Mouse (Mus musculus): ENCODE results near the gene Slc38a3. TPM values are rescaled to one million over a fixed set of nuclear protein-coding genes. Genes with fewer than 3 reads are reported as not detected.

The Slc38a3 gene
- total and polyA plus RNA-seq, 2 experiments from 2014 or later: 37.6 to 94.5 TPM

DNA sequence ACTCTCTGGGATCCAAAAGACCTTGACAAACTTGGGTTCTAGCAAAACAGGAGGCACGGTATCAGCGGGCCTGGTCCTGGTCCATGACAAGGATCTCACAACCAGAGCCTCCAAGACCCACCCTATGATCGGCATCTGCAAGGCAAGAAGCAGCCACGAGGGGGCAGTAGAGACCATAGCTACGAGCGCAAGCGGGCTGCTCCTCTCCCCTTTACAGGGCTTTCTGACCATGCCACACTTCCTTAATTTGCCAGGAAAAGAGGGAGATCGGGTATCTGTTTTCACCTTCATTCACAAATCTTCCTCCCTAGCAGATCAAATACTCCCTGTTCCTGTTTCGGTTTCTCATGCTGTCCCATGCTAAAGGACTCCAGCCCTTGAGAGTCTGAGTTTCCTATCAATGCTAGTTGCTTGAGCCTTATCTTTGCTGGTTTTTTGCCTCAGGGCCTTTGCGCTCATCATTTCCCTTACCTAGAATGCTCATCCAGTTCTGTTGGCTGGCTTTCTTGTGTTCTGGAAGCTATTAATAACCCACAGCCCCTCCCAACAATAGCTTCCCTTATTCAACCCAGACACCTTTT lies 67.2 kb downstream of the Slc38a3 start:
- H3K9me3 ChIP-seq (ENCODE audit: low read length): no peaks in the 10 kb centered on the region
- no peak overlapping the region for H3K9ac ChIP-seq (replicated peaks; ENCODE audit: low read length, poor library complexity, severe bottlenecking)
- no peak overlapping the region for H3K4me3 ChIP-seq (ENCODE audit: low read depth, low read length)
- peak; percentile 99 for TF ChIP-seq CTCF (IDR thresholded peaks at IDR 0.05)
- H3K4me2 ChIP-seq (ENCODE audit: low read depth, low read length, poor library complexity, severe bottlenecking): no peak overlapping the region
- no peaks in the 10 kb centered on the region for H3K27me3 ChIP-seq (ENCODE audit: insufficient read depth, low read length)
- H3K27ac ChIP-seq (ENCODE audit: low read depth, low read length): peak overlapping the region; percentile 19; the same call in 1 of the 2 replicates
- no peaks in the 10 kb centered on the region for H3K36me3 ChIP-seq (ENCODE audit: insufficient read depth, low read length)
- WGBS: 12% methylated on average over 10 of the region's 10 CpGs
- DNase-seq (ENCODE audit: low spot score) (peak; percentile 92), ATAC-seq (ENCODE audit: low FRiP score) (0 out of 2 replicates have a peak, but pooled peaks have one; percentile 39)
- no peaks in the 10 kb centered on the region for H3K4me1 ChIP-seq (ENCODE audit: insufficient read depth, low read length)

DNA sequence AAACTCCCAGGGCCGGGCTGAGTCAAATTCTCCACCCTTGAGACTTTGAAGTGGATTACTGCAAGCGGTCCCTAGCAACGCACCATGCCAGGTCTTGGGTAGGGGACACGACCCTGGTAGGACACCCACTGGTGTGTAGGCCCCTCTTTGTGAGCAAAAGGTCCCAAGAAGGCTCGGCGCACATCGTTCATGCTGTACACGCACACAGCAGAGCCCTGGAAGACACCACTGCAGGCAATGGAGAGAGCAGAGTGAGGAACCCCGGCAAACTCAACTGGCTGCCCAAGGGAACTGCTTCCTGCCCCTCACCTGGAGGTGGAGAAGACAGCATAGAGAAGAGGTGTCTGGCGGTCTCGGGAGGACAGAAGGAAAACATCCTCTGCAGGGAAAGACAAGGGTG lies 68.1 kb downstream of the Slc38a3 start:
- H3K4me1 ChIP-seq (ENCODE audit: insufficient read depth, low read length): no peaks in the 10 kb centered on the region
- H3K4me3 ChIP-seq (ENCODE audit: low read depth, low read length): no peak overlapping the region
- 86% methylated on average over 11 of the region's 11 CpGs for WGBS
- H3K27ac ChIP-seq (ENCODE audit: low read depth, low read length): no peak overlapping the region
- TF ChIP-seq CTCF (IDR thresholded peaks at IDR 0.05): no peak
- H3K36me3 ChIP-seq (ENCODE audit: insufficient read depth, low read length): no peaks in the 10 kb centered on the region
- DNase-seq (ENCODE audit: low spot score) (no peak), ATAC-seq (ENCODE audit: low FRiP score) (no peak)
- no peak overlapping the region for H3K4me2 ChIP-seq (ENCODE audit: low read depth, low read length, poor library complexity, severe bottlenecking)
- H3K9me3 ChIP-seq (ENCODE audit: low read length): no peaks in the 10 kb centered on the region
- H3K9ac ChIP-seq (replicated peaks; ENCODE audit: low read length, poor library complexity, severe bottlenecking): no peak overlapping the region
- no peaks in the 10 kb centered on the region for H3K27me3 ChIP-seq (ENCODE audit: insufficient read depth, low read length)

DNA sequence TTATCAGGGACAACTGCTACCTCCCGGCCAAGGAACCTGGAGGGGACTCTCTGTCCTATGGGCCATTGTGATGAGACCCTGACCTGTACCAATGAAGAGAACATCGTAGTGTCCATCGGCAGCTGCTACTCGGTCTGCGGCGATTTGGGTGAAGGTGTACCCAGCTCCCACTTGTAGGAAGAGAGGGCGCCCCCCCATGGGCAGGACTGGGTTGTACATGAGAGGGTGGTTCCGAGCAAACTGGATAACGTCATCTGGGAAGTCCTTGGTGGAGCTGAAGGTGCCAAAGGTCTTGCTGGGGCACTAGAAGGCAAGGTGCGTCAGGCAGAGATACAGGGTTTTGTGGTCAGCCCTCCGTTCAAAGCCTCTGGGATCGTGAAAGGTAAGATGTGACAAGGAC lies 68.6 kb downstream of the Slc38a3 start:
- Histone ChIP-seq H3K9ac (replicated peaks; ENCODE audit: low read length, poor library complexity, severe bottlenecking) (no peak overlapping the region), H3K4me1 (ENCODE audit: insufficient read depth, low read length) (no peaks in the 10 kb centered on the region), H3K9me3 (ENCODE audit: low read length) (no peaks in the 10 kb centered on the region), H3K27me3 (ENCODE audit: insufficient read depth, low read length) (no peaks in the 10 kb centered on the region), H3K27ac (ENCODE audit: low read depth, low read length) (no peak overlapping the region), H3K4me2 (ENCODE audit: low read depth, low read length, poor library complexity, severe bottlenecking) (no peak overlapping the region), H3K4me3 (ENCODE audit: low read depth, low read length) (no peak overlapping the region), H3K36me3 (ENCODE audit: insufficient read depth, low read length) (no peaks in the 10 kb centered on the region)
- peak; percentile 32 for TF ChIP-seq CTCF (IDR thresholded peaks at IDR 0.05)
- no peak for DNase-seq (ENCODE audit: low spot score)
- WGBS: 85% methylated on average over 12 of the region's 12 CpGs
- no peak for ATAC-seq (ENCODE audit: low FRiP score)

Other genes with a start within 250 kb of the Slc38a3 start
- gene Tmem115, start 135.6 kb downstream of the Slc38a3 start, total RNA-seq (2014; rRNA removed): 57.8 and 70.4 TPM in 2 replicates
- 51.9 and 53.6 TPM in 2 replicates for gene Tmem115, start 135.6 kb downstream of the Slc38a3 start, polyA plus RNA-seq (2015; fragmentation: Nextera tagmentation; extraction: Ambion mirVana)
- gene Cyb561d2, start 127.3 kb downstream of the Slc38a3 start, total RNA-seq (2014; rRNA removed): 39.0 and 50.8 TPM in 2 replicates
- 50.0 and 58.1 TPM in 2 replicates for gene Cyb561d2, start 127.3 kb downstream of the Slc38a3 start, polyA plus RNA-seq (2015; fragmentation: Nextera tagmentation; extraction: Ambion mirVana)
- gene Nprl2, start 127.3 kb downstream of the Slc38a3 start, total RNA-seq (2014; rRNA removed): 55.5 and 68.7 TPM in 2 replicates
- 60.0 and 66.5 TPM in 2 replicates for gene Nprl2, start 127.3 kb downstream of the Slc38a3 start, polyA plus RNA-seq (2015; fragmentation: Nextera tagmentation; extraction: Ambion mirVana)
- gene Zmynd10, start 122.2 kb downstream of the Slc38a3 start, total RNA-seq (2014; rRNA removed): 3.3 and 4.2 TPM in 2 replicates
- 4.9 and 5.0 TPM in 2 replicates for gene Zmynd10, start 122.2 kb downstream of the Slc38a3 start, polyA plus RNA-seq (2015; fragmentation: Nextera tagmentation; extraction: Ambion mirVana)
- 21.1 and 25.7 TPM in 2 replicates for gene Rassf1, start 118.0 kb downstream of the Slc38a3 start, total RNA-seq (2014; rRNA removed)
- 33.4 and 36.6 TPM in 2 replicates for gene Rassf1, start 118.0 kb downstream of the Slc38a3 start, polyA plus RNA-seq (2015; fragmentation: Nextera tagmentation; extraction: Ambion mirVana)
- gene Tusc2, start 106.3 kb downstream of the Slc38a3 start, total RNA-seq (2014; rRNA removed): 136 and 142 TPM in 2 replicates
- gene Tusc2, start 106.3 kb downstream of the Slc38a3 start, polyA plus RNA-seq (2015; fragmentation: Nextera tagmentation; extraction: Ambion mirVana): 132 and 137 TPM in 2 replicates
- gene Hyal2, start 101.6 kb downstream of the Slc38a3 start, total RNA-seq (2014; rRNA removed): 65.3 and 65.4 TPM in 2 replicates
- gene Hyal2, start 101.6 kb downstream of the Slc38a3 start, polyA plus RNA-seq (2015; fragmentation: Nextera tagmentation; extraction: Ambion mirVana): 42.7 and 47.9 TPM in 2 replicates
- 2.4 and 3.5 TPM in 2 replicates for gene Hyal1, start 92.6 kb downstream of the Slc38a3 start, total RNA-seq (2014; rRNA removed)
- 2.5 and 2.9 TPM in 2 replicates for gene Hyal1, start 92.6 kb downstream of the Slc38a3 start, polyA plus RNA-seq (2015; fragmentation: Nextera tagmentation; extraction: Ambion mirVana)
- gene Naa80, start 90.6 kb downstream of the Slc38a3 start, total RNA-seq (2014; rRNA removed): 22.7 and 35.4 TPM in 2 replicates
- 20.4 and 24.4 TPM in 2 replicates for gene Naa80, start 90.6 kb downstream of the Slc38a3 start, polyA plus RNA-seq (2015; fragmentation: Nextera tagmentation; extraction: Ambion mirVana)
- 1.1 and 4.3 TPM in 2 replicates for gene Hyal3, start 88.7 kb downstream of the Slc38a3 start, total RNA-seq (2014; rRNA removed)
- 1.8 and 2.2 TPM in 2 replicates for gene Hyal3, start 88.7 kb downstream of the Slc38a3 start, polyA plus RNA-seq (2015; fragmentation: Nextera tagmentation; extraction: Ambion mirVana)
- 8.4 and 8.9 TPM in 2 replicates for gene Ifrd2, start 81.9 kb downstream of the Slc38a3 start, total RNA-seq (2014; rRNA removed)
- gene Ifrd2, start 81.9 kb downstream of the Slc38a3 start, polyA plus RNA-seq (2015; fragmentation: Nextera tagmentation; extraction: Ambion mirVana): 6.5 and 7.5 TPM in 2 replicates
- gene Sema3b, start 60.3 kb downstream of the Slc38a3 start, total RNA-seq (2014; rRNA removed): 5.7 and 16.7 TPM in 2 replicates
- 4.0 and 5.1 TPM in 2 replicates for gene Sema3b, start 60.3 kb downstream of the Slc38a3 start, polyA plus RNA-seq (2015; fragmentation: Nextera tagmentation; extraction: Ambion mirVana)
- 224 and 241 TPM in 2 replicates for gene Gnai2, start 34.2 kb downstream of the Slc38a3 start, total RNA-seq (2014; rRNA removed)
- 260 and 264 TPM in 2 replicates for gene Gnai2, start 34.2 kb downstream of the Slc38a3 start, polyA plus RNA-seq (2015; fragmentation: Nextera tagmentation; extraction: Ambion mirVana)
- 0.52 and 0.55 TPM in 2 replicates for gene Gnat1, start 10.2 kb upstream of the Slc38a3 start, total RNA-seq (2014; rRNA removed)
- gene Gnat1, start 10.2 kb upstream of the Slc38a3 start, polyA plus RNA-seq (2015; fragmentation: Nextera tagmentation; extraction: Ambion mirVana): 2.3 and 2.6 TPM in 2 replicates
- 115 and 120 TPM in 2 replicates for gene Sema3f, start 40.9 kb upstream of the Slc38a3 start, total RNA-seq (2014; rRNA removed)
- 13.5 and 14.1 TPM in 2 replicates for gene Sema3f, start 40.9 kb upstream of the Slc38a3 start, polyA plus RNA-seq (2015; fragmentation: Nextera tagmentation; extraction: Ambion mirVana)
- gene Rbm5, start 101.5 kb upstream of the Slc38a3 start, total RNA-seq (2014; rRNA removed): 142 and 145 TPM in 2 replicates
- 159 and 160 TPM in 2 replicates for gene Rbm5, start 101.5 kb upstream of the Slc38a3 start, polyA plus RNA-seq (2015; fragmentation: Nextera tagmentation; extraction: Ambion mirVana)
- 81.3 and 87.9 TPM in 2 replicates for gene Rbm6, start 203.7 kb upstream of the Slc38a3 start, total RNA-seq (2014; rRNA removed)
- gene Rbm6, start 203.7 kb upstream of the Slc38a3 start, polyA plus RNA-seq (2015; fragmentation: Nextera tagmentation; extraction: Ambion mirVana): 48.8 and 57.9 TPM in 2 replicates
- gene Mon1a, start 218.6 kb upstream of the Slc38a3 start, total RNA-seq (2014; rRNA removed): 23.9 and 24.9 TPM in 2 replicates
- gene Mon1a, start 218.6 kb upstream of the Slc38a3 start, polyA plus RNA-seq (2015; fragmentation: Nextera tagmentation; extraction: Ambion mirVana): 16.7 and 18.1 TPM in 2 replicates
- 1.2 and 1.8 TPM in 2 replicates for gene Mst1r, start 237.3 kb upstream of the Slc38a3 start, total RNA-seq (2014; rRNA removed)
- gene Mst1r, start 237.3 kb upstream of the Slc38a3 start, polyA plus RNA-seq (2015; fragmentation: Nextera tagmentation; extraction: Ambion mirVana): 1.1 and 1.2 TPM in 2 replicates

Measured in midbrain, postnatal 0 days (tissue).